13 mouse cellular contexts compared by ENCODE assay signal in the genomic region with DNA sequence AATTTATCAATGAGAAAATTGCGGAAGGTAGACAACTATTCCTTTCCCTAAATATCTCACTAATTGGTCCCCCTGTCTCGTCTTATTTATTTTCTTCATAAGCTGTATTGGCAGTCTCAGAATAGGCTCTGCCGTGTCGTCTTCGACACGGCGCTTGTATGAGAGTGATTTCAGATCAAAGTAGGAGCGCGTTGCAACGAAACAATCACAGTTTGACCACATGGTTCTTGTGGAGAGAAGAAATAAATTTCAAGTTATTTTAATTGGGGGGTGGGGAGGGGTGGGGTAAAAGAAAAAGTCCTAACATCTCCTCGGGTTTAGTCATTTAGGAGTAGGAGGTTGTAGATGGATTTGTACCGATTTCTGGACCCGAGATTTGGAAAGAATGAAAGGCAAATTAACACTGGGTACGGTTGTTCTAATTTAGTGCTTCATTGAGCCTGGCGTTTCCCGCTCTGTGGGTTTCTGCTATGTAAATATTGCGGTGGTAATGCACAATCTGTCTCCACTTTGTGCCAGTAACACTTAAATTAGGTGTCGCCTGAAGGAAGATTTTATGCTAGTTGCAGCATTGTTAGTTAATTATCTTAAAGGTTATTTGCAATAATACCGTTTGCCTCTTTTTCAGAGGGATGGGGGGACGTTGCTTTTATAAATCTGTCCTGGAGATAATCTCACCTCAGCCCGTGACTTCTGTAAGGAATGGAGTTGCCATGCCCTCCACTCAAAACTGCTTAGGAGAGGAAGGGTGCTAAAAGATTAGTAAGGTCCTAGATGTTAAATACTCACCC.
DNase-seq lines count a peak whose midpoint lies in the region; ATAC-seq lines count a peak whose summit lies in the region.
"Had no signal": no experiment of that assay in that cellular context is flagged by ENCODE, and none has a peak within 500 bp of the region (broad histone marks: within the 10 kb centered on the region; RNA-seq: fewer than 3 reads in every experiment).

No protein-coding gene starts in this region.

- 0 out of 2 replicates have a peak, but pooled peaks have one; percentile 55 for ATAC-seq in neural tube, embryonic 13.5 days (ENCODE audit: low read depth)

- 49% methylated on average over 21 of the region's 21 CpGs for WGBS in forebrain, embryonic 10.5 days
- WGBS in neural tube, embryonic 13.5 days: 20% methylated on average over 21 of the region's 21 CpGs

- no peaks in the 10 kb centered on the region for H3K36me3 ChIP-seq in forebrain, embryonic 10.5 days (replicated peaks)
- no peaks in the 10 kb centered on the region for H3K36me3 ChIP-seq in neural tube, embryonic 13.5 days
- H3K36me3 ChIP-seq: embryonic facial prominence, embryonic 12.5 days; heart, embryonic 12.5 days; limb, embryonic 13.5 days; lung, embryonic 15.5 days had no signal

- H3K4me1 ChIP-seq in forebrain, embryonic 10.5 days: peaks cover 54% of the 10 kb centered on the region
- H3K4me1 ChIP-seq in neural tube, embryonic 13.5 days (replicated peaks): peaks cover 45% of the 10 kb centered on the region
- H3K4me1 ChIP-seq: embryonic facial prominence, embryonic 12.5 days; heart, embryonic 12.5 days; lung, embryonic 15.5 days had no signal

- DNase-seq in left cerebral cortex, postnatal 4 days: peak; percentile 62
- no peak for DNase-seq in left cerebral cortex, adult 9 months (ENCODE audit: low spot score in 2 of 2)
- peak; percentile 60 for DNase-seq in cerebellum, adult 11 months
- no peak for DNase-seq in forebrain, embryonic 10.5 days (ENCODE audit: extremely low spot score, low spot score)
- no peak for DNase-seq in heart, postnatal 25 days (ENCODE audit: low spot score)
- no peak for DNase-seq in kidney, postnatal 14 days
- DNase-seq in lung, postnatal 4 days: no peak

- H3K4me2 ChIP-seq in neural tube, embryonic 13.5 days: peak overlapping the region; percentile 35; the same call in 1 of the 2 replicates
- H3K4me2 ChIP-seq: embryonic facial prominence, embryonic 12.5 days; heart, embryonic 12.5 days; limb, embryonic 13.5 days; lung, embryonic 15.5 days had no signal

- peak overlapping the region; percentile 14; the same call in 1 of the 2 replicates for H3K4me3 ChIP-seq in forebrain, embryonic 10.5 days
- no peak overlapping the region for H3K4me3 ChIP-seq in neural tube, embryonic 13.5 days
- H3K4me3 ChIP-seq: embryonic facial prominence, embryonic 12.5 days; heart, embryonic 12.5 days; layer of hippocampus, adult 2 months; limb, embryonic 13.5 days; lung, embryonic 15.5 days had no signal

- no peaks in the 10 kb centered on the region for H3K9me3 ChIP-seq in forebrain, embryonic 10.5 days
- H3K9me3 ChIP-seq in neural tube, embryonic 13.5 days: no peaks in the 10 kb centered on the region
- H3K9me3 ChIP-seq: embryonic facial prominence, embryonic 12.5 days; heart, embryonic 12.5 days; limb, embryonic 13.5 days; lung, embryonic 15.5 days had no signal

- intact Hi-C loops in left cerebral cortex, postnatal 4 days (cut with DNase I): loop anchor here (10.0 kb wide), 2 partner anchors 160 to 490 kb away; no protein-coding TSS in a partner anchor
- intact Hi-C loops in heart, postnatal 25 days (cut with DNase I): no loop called here

- 0 out of 2 replicates have a peak overlapping the region, but pooled peaks have one; percentile 15 for H3K27ac ChIP-seq in forebrain, embryonic 10.5 days
- peak overlapping the region; percentile 59; the same call in 1 of the 2 replicates for H3K27ac ChIP-seq in neural tube, embryonic 13.5 days (replicated peaks)
- H3K27ac ChIP-seq: embryonic facial prominence, embryonic 12.5 days; layer of hippocampus, adult 2 months; limb, embryonic 13.5 days; lung, embryonic 15.5 days had no signal

- no peak overlapping the region for H3K9ac ChIP-seq in neural tube, embryonic 13.5 days
- H3K9ac ChIP-seq: embryonic facial prominence, embryonic 12.5 days; heart, embryonic 12.5 days; limb, embryonic 13.5 days; lung, embryonic 15.5 days had no signal

- H3K27me3 ChIP-seq in forebrain, embryonic 10.5 days (ENCODE audit: poor library complexity, severe bottlenecking): peaks cover 57% of the 10 kb centered on the region
- H3K27me3 ChIP-seq in neural tube, embryonic 13.5 days: peaks cover 36% of the 10 kb centered on the region
- H3K27me3 ChIP-seq: heart, embryonic 12.5 days; lung, embryonic 15.5 days had no signal

Comparison
In these comparisons a context has a peak if more than half of its experiments do, and no peak if none do; other contexts are left out.
1. DNase-seq: peak in left cerebral cortex, postnatal 4 days (single experiment) and cerebellum, adult 11 months (single experiment); none in left cerebral cortex, adult 9 months (0 of 2), forebrain, embryonic 10.5 days (single experiment), heart, postnatal 25 days (single experiment), kidney, postnatal 14 days (single experiment) and lung, postnatal 4 days (0 of 2).